Mouse (Mus musculus): ENCODE data around the gene Rpgrip1. TPM values are rescaled to one million over a fixed set of nuclear protein-coding genes. Genes with fewer than 3 reads are reported as not detected.

Gene Rpgrip1
- total RNA-seq, 2 experiments from 2014 or later: 3.2 TPM; not detected in 1

GRCm38 (mm10) chr14:52195691-52196090 lies 85.2 kb downstream of the Rpgrip1 start:
- peak; percentile 64 for ATAC-seq (replicated peaks; ENCODE audit: low FRiP score, poor library complexity, severe bottlenecking)

DNA sequence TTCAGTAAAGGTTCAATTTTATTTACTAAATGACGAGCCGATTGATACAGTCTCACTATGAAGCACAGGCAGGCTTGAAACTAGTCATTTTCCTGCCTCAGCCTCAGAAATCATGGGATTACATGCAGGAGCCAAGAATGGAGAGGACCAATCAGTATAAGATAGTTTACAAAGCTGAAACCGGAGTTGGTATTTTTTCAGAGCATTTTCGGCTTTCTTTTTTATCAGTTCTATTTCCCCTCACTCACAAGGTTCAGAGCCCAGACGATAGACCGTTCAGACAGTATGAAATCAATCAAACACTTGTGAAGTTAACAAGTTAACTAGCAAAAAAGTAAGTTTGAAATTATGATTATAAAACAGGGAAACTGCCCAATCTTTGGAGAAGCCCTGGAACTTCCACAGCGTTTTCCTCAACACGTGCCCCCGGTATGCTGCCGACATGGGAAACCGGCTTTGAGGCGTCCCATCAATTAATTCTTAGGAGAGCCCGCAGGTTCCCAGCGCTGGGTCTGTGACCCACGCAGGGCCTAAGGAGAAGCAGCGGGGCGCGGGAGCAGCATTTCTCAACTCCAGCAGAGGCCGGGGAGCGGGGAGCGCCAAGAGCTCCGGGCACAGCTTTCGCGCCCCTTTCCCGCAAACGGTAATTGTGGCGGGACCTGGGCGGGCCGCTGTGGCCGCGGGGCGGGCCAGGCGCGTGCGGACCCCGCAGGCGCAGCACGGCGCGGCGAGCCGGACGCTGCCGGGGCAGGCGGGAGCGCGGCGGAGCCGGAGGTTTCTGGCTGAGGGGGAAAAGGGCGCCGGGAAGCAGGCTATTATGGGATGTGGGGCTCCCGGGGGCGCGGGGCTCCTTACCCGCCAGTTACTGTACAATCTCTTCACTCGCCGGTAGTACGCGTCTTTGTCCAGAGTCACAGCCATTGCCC lies 86.0 kb downstream of the Rpgrip1 start:
- peak; percentile 14; the same call in 1 of the 2 replicates for ATAC-seq (replicated peaks; ENCODE audit: low FRiP score, poor library complexity, severe bottlenecking)

DNA sequence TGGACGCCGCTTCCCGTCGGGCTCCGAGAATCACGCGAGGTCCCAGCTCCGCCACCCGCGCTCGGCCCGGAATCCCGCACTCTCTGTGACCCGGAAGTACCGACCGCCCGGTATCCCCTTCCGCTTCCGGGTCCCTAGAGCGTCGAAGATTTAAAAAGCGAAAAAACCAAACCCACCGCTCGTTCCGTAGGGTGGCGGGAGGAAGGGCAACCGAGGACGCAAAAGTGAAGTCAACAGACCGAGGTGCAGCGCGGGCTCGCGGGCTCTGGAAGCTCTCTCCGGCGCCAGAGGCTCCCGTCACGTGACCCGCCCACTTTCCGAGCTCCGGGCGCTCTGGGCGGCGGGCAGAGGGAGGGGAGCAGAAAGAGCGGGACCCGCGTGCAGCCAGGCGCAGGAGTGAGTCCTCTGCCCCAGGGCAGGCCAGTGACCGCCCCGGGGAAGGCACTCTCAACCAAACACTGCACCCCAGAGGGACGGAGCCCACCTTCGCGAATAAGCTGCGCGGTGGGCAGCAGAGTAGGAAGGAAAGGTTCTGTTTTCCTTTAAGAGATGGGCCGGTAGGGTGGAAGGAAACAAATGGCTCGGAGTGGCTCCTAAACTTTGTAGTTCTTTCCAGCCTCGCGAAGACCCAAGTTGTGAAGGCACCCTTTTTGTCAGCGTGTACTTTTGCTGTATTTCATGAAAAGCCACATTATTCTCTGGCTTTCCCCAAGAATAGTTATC lies 86.8 kb downstream of the Rpgrip1 start, which contains the start of gene Supt16:
Gene Supt16, minus strand, starts transcription at position 261 of the 723 bp plus-strand sequence.
- peak; percentile 85 for ATAC-seq (replicated peaks; ENCODE audit: low FRiP score, poor library complexity, severe bottlenecking)

- ATAC-seq (replicated peaks; ENCODE audit: low FRiP score, poor library complexity, severe bottlenecking): no peak
These were observed 87.6 kb downstream of the Rpgrip1 start for GRCm38 (mm10) chr14:52198141-52198540.

GRCm38 (mm10) chr14:52199412-52199811 lies 88.9 kb downstream of the Rpgrip1 start:
- ATAC-seq (replicated peaks; ENCODE audit: low FRiP score, poor library complexity, severe bottlenecking): no peak

Other genes starting within 250 kb of the Rpgrip1 start
- gene Mettl17, start 225.9 kb upstream of the Rpgrip1 start, total RNA-seq (2015; ENCODE audit: low replicate concordance): 3.1 TPM in 1 of 2 replicates, not detected in the other
- 2.5 and 4.2 TPM in 2 replicates for gene Mettl17, start 225.9 kb upstream of the Rpgrip1 start, total RNA-seq (2017; ENCODE audit: low replicate concordance)
- not detected in 2 replicates for gene Slc39a2, start 217.8 kb upstream of the Rpgrip1 start, total RNA-seq (2015; ENCODE audit: low replicate concordance)
- gene Slc39a2, start 217.8 kb upstream of the Rpgrip1 start, total RNA-seq (2017; ENCODE audit: low replicate concordance): not detected in 2 replicates
- 0.77 and 6.1 TPM in 2 replicates for gene Ndrg2, start 196.5 kb upstream of the Rpgrip1 start, total RNA-seq (2015; ENCODE audit: low replicate concordance)
- 5.3 and 6.4 TPM in 2 replicates for gene Ndrg2, start 196.5 kb upstream of the Rpgrip1 start, total RNA-seq (2017; ENCODE audit: low replicate concordance)
- not detected in 2 replicates for gene Tppp2, start 192.3 kb upstream of the Rpgrip1 start, total RNA-seq (2015; ENCODE audit: low replicate concordance)
- gene Tppp2, start 192.3 kb upstream of the Rpgrip1 start, total RNA-seq (2017; ENCODE audit: low replicate concordance): not detected in 2 replicates
- not detected in 2 replicates for gene Rnase13, start 187.9 kb upstream of the Rpgrip1 start, total RNA-seq (2015; ENCODE audit: low replicate concordance)
- not detected in 2 replicates for gene Rnase13, start 187.9 kb upstream of the Rpgrip1 start, total RNA-seq (2017; ENCODE audit: low replicate concordance)
- 4.8 TPM in 1 of 2 replicates, not detected in the other for gene Arhgef40, start 126.0 kb upstream of the Rpgrip1 start, total RNA-seq (2015; ENCODE audit: low replicate concordance)
- 2.3 and 14.1 TPM in 2 replicates for gene Arhgef40, start 126.0 kb upstream of the Rpgrip1 start, total RNA-seq (2017; ENCODE audit: low replicate concordance)
- not detected in 2 replicates for gene Tmem253, start 95.0 kb upstream of the Rpgrip1 start, total RNA-seq (2015; ENCODE audit: low replicate concordance)
- not detected in 2 replicates for gene Tmem253, start 95.0 kb upstream of the Rpgrip1 start, total RNA-seq (2017; ENCODE audit: low replicate concordance)
- gene Zfp219, start 90.0 kb upstream of the Rpgrip1 start, total RNA-seq (2015; ENCODE audit: low replicate concordance): 0.58 and 1.9 TPM in 2 replicates
- 3.1 and 3.8 TPM in 2 replicates for gene Zfp219, start 90.0 kb upstream of the Rpgrip1 start, total RNA-seq (2017; ENCODE audit: low replicate concordance)
- not detected in 2 replicates for gene Olfr221, start 68.2 kb upstream of the Rpgrip1 start, total RNA-seq (2015; ENCODE audit: low replicate concordance)
- gene Olfr221, start 68.2 kb upstream of the Rpgrip1 start, total RNA-seq (2017; ENCODE audit: low replicate concordance): 0.56 TPM in 1 of 2 replicates, not detected in the other
- 143 and 152 TPM in 2 replicates for gene Hnrnpc, start 6.7 kb upstream of the Rpgrip1 start, total RNA-seq (2015; ENCODE audit: low replicate concordance)
- gene Hnrnpc, start 6.7 kb upstream of the Rpgrip1 start, total RNA-seq (2017; ENCODE audit: low replicate concordance): 197 and 275 TPM in 2 replicates
- 30.0 and 32.0 TPM in 2 replicates for gene Supt16, start 86.7 kb downstream of the Rpgrip1 start, total RNA-seq (2015; ENCODE audit: low replicate concordance)
- 76.2 and 103 TPM in 2 replicates for gene Supt16, start 86.7 kb downstream of the Rpgrip1 start, total RNA-seq (2017; ENCODE audit: low replicate concordance)
- 21.1 and 51.1 TPM in 2 replicates for gene Chd8, start 147.1 kb downstream of the Rpgrip1 start, total RNA-seq (2015; ENCODE audit: low replicate concordance)
- gene Chd8, start 147.1 kb downstream of the Rpgrip1 start, total RNA-seq (2017; ENCODE audit: low replicate concordance): 22.7 and 42.8 TPM in 2 replicates
- 16.3 and 16.9 TPM in 2 replicates for gene Tox4, start 168.4 kb downstream of the Rpgrip1 start, total RNA-seq (2015; ENCODE audit: low replicate concordance)
- 11.3 and 16.0 TPM in 2 replicates for gene Tox4, start 168.4 kb downstream of the Rpgrip1 start, total RNA-seq (2017; ENCODE audit: low replicate concordance)
- gene Rab2b, start 168.8 kb downstream of the Rpgrip1 start, total RNA-seq (2015; ENCODE audit: low replicate concordance): 6.7 and 10.8 TPM in 2 replicates
- 1.3 and 4.3 TPM in 2 replicates for gene Rab2b, start 168.8 kb downstream of the Rpgrip1 start, total RNA-seq (2017; ENCODE audit: low replicate concordance)
- gene Mettl3, start 194.4 kb downstream of the Rpgrip1 start, total RNA-seq (2015; ENCODE audit: low replicate concordance): 6.7 and 22.4 TPM in 2 replicates
- gene Mettl3, start 194.4 kb downstream of the Rpgrip1 start, total RNA-seq (2017; ENCODE audit: low replicate concordance): 7.2 and 13.8 TPM in 2 replicates
- not detected in 2 replicates for gene Sall2, start 218.1 kb downstream of the Rpgrip1 start, total RNA-seq (2015; ENCODE audit: low replicate concordance)
- 0.26 TPM in 1 of 2 replicates, not detected in the other for gene Sall2, start 218.1 kb downstream of the Rpgrip1 start, total RNA-seq (2017; ENCODE audit: low replicate concordance)
- gene Olfr1513, start 245.7 kb downstream of the Rpgrip1 start, total RNA-seq (2015; ENCODE audit: low replicate concordance): not detected in 2 replicates
- gene Olfr1513, start 245.7 kb downstream of the Rpgrip1 start, total RNA-seq (2017; ENCODE audit: low replicate concordance): not detected in 2 replicates